Mouse (Mus musculus): Measurements from ENCODE around the gene Gstp3.

GRCm38 (mm10) chr19:4055947-4056693 is 3.2 kb downstream of the Gstp3 start:
- TF ChIP-seq EP300 (IDR thresholded peaks at IDR 0.05; ENCODE audit: insufficient read depth, low read depth, low read length), result no peak
- no peak for TF ChIP-seq CTCF (IDR thresholded peaks at IDR 0.05)

Measured in heart, adult 2 months (tissue).